Mouse (Mus musculus) retina, embryonic 14.5 days (tissue): ENCODE results near the gene Sltm.
A peak's percentile ranks its signal among the peaks of the same experiment; 100 is the strongest.
"Not testable (repeated sequence)": the region's sequence is repeated elsewhere in the genome, so short reads cannot be mapped to it uniquely, and the experiment has no call there.

Source experiments
- DNase-seq: peaks from one replicate; pipeline ENCODE4 v3.0.0-alpha.2; 2015; ENCODE audit warnings: low spot score

The Sltm gene

GRCm38 (mm10) chr9:70542305-70543041 is at the start of gene Sltm:
Sltm (plus strand) TSS chr9:70542754.
- peak; percentile 99 for DNase-seq

GRCm38 (mm10) chr9:70493038-70493437 is 49.5 kb upstream of the Sltm start:
- no peak for DNase-seq

- no peak for DNase-seq
Observed at GRCm38 (mm10) chr9:70496990-70497389, 45.6 kb upstream of the Sltm start.

GRCm38 (mm10) chr9:70502284-70503014 is 40.1 kb upstream of the Sltm start:
- peak; percentile 5 for DNase-seq

- DNase-seq: peak; percentile 67
Observed at GRCm38 (mm10) chr9:70503015-70503603, 39.4 kb upstream of the Sltm start.

GRCm38 (mm10) chr9:70503626-70504041 is 38.9 kb upstream of the Sltm start, which contains the start of gene Rnf111:
Rnf111 (minus strand) TSS chr9:70503725.
- DNase-seq: peak; percentile 96

- no peak for DNase-seq
Observed at GRCm38 (mm10) chr9:70506186-70506585, 36.4 kb upstream of the Sltm start.

- DNase-seq: no peak
Observed at GRCm38 (mm10) chr9:70506787-70507186, 35.8 kb upstream of the Sltm start.

- no peak for DNase-seq
Observed at GRCm38 (mm10) chr9:70509906-70510525, 32.5 kb upstream of the Sltm start.

- DNase-seq: no peak
Observed at GRCm38 (mm10) chr9:70510998-70511583, 31.5 kb upstream of the Sltm start.

- no peak for DNase-seq
Observed at GRCm38 (mm10) chr9:70511681-70512080, 30.9 kb upstream of the Sltm start.

- no peak for DNase-seq
Observed at GRCm38 (mm10) chr9:70520651-70521050, 21.9 kb upstream of the Sltm start.

- no peak for DNase-seq
Observed at GRCm38 (mm10) chr9:70523813-70524212, 18.7 kb upstream of the Sltm start.

GRCm38 (mm10) chr9:70524366-70524765 is 18.2 kb upstream of the Sltm start:
- no peak for DNase-seq

GRCm38 (mm10) chr9:70533328-70533727 is 9.2 kb upstream of the Sltm start:
- no peak for DNase-seq

- no peak for DNase-seq
Observed at GRCm38 (mm10) chr9:70541584-70541983, 970 bp upstream of the Sltm start.

GRCm38 (mm10) chr9:70543048-70543880 is 710 bp downstream of the Sltm start:
- DNase-seq: peak; percentile 67

GRCm38 (mm10) chr9:70543985-70544384 is 1.4 kb downstream of the Sltm start:
- no peak for DNase-seq

GRCm38 (mm10) chr9:70544831-70545230 is 2.3 kb downstream of the Sltm start:
- no peak for DNase-seq

GRCm38 (mm10) chr9:70546576-70546975 is 4.0 kb downstream of the Sltm start:
- DNase-seq: not testable (repeated sequence)

- DNase-seq: no peak
Observed at GRCm38 (mm10) chr9:70548304-70548703, 5.8 kb downstream of the Sltm start.
